Mouse (Mus musculus): ENCODE measurements around the gene Zfp74. TPM values are rescaled to one million over a fixed set of nuclear protein-coding genes. Genes with fewer than 3 reads are reported as not detected.
"Not testable (repeated sequence)": the region's sequence is repeated elsewhere in the genome, so short reads cannot be mapped to it uniquely, and the experiment has no call there.

Zfp74 gene
- 10 to 100 TPM in 1 of 2 experiments, 1 to 10 TPM in 1; 8.6 to 10.0 TPM for total RNA-seq (2021)
- long read RNA-seq, experiment 1, partial matches to known transcripts: 0 of 4 reads
- long read RNA-seq, experiment 1, other reads (novel, unspliced or antisense): 4 of 4 reads
- long read RNA-seq, experiment 2, partial matches to known transcripts: 0 of 5 reads
- long read RNA-seq, experiment 2, other reads (novel, unspliced or antisense): 5 of 5 reads

- peak; percentile 64 to 76 for DNase-seq (ENCODE audit: low spot score in 2 of 2)
Measured at GRCm38 (mm10) chr7:29953513-29954401, at the start of gene Zfp74. Gene Zfp74 (minus strand): TSS chr7:29954089.

DNA sequence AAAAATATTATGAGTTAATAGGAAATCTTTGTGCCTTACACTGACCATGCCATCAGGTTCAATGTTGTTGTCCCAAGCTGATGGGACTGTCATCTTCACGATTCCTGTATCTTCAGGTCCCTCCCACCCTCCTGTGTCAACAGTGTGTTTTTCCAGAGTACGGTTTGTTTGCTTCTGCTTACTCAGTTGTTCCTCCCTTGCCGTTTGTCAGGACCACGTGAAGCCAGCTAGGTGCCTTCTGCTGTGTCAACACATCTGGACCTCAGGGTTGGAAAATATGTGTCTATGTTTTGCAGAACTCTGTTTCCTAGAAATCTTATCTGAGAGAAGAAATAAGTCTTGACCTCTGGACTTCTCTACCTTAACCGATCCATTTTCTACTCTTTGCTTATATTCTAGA, 46.7 kb upstream of the Zfp74 start:
- DNase-seq (ENCODE audit: low spot score in 2 of 2): no peak

- no peak for DNase-seq (ENCODE audit: low spot score in 2 of 2)
Measured at GRCm38 (mm10) chr7:29995134-29995533, 41.2 kb upstream of the Zfp74 start.

- DNase-seq (ENCODE audit: low spot score in 2 of 2): no peak
Measured at GRCm38 (mm10) chr7:29993340-29993739, 39.5 kb upstream of the Zfp74 start.

DNA sequence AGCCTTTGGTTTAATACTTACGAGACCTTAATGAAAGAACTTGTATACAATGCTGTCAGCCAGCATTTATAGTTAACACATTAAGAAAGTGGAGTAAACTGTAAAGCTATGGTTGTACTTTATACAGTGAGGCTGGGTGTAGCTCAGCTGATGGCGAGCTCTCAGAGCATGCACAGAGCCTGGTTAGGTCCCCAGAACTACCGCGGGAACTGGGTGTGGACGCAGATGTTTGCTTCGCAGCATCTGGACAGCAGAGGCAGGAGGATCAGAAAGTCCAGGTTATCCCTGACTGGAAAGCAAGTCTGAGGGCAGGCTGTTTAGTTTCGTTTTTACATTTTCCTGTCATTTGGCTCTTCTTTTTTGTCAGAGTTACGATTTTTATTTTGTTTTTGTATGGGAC, 38.8 kb upstream of the Zfp74 start:
- DNase-seq (ENCODE audit: low spot score in 2 of 2): no peak

DNA sequence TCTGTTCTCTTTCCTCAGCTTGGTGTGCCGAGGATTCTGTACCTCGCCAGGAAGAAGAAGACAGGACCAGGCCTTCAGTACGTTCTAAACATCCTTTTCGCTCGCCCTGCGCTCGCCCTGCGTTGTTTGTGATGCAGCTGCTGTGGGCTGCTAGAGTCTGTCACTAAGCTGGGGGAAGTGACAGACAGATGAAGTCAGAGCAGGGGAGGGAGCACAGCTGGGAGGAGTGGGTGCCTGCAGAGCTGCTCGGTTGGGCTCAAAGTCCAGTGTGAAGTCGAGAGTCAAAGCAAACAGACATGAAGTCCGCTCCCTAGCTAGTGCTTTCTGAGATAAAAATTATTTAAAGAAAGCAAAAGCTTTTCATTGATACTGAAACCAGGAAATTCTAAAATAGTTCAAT, 35.1 kb upstream of the Zfp74 start:
- DNase-seq (ENCODE audit: low spot score in 2 of 2): no peak

DNA sequence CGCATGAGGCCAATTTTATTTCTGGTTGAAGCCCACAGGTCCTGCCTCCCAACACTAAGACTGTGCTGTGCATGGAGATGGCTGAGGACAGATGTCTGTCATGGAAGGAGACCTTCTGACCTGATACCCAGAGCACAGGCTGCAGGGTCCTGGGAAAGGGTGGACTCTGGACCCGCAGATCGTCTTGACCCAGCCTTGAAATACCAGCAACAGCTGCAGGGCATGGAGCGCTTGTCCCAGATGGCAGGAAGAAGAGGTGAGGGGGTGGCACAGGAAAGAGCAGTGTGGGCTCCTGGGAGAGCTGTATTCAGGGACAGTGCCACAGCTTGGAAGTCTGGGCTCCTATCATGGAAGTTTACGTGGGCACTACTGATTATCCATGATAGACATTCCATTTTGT, 33.7 kb upstream of the Zfp74 start:
- no peak for DNase-seq (ENCODE audit: low spot score in 2 of 2)

GRCm38 (mm10) chr7:29986101-29986500, 32.2 kb upstream of the Zfp74 start:
- no peak for DNase-seq (ENCODE audit: low spot score in 2 of 2)

GRCm38 (mm10) chr7:29983690-29984380, 29.9 kb upstream of the Zfp74 start, which contains the start of gene Zfp568:
Gene Zfp568 (plus strand): TSS chr7:29983955.
- peak; percentile 86 to 88 for DNase-seq (ENCODE audit: low spot score in 2 of 2)

DNA sequence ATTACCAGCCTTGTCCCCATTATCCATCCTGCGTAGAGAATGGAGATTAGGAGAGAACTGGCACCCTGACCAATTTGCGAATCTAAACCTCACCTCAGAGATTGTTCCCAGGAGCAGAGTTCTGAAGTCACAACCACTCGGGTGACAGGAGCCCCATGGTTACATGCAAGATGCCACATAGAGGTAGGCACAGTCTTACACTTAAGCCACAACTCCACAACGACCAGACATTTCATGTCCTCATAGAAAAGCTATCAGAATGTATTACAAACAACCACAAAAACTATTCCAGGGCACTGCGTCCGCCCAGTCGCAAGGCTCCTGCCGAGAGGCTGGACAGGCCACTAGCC, 29.4 kb upstream of the Zfp74 start:
- DNase-seq (ENCODE audit: low spot score in 2 of 2): no peak

DNA sequence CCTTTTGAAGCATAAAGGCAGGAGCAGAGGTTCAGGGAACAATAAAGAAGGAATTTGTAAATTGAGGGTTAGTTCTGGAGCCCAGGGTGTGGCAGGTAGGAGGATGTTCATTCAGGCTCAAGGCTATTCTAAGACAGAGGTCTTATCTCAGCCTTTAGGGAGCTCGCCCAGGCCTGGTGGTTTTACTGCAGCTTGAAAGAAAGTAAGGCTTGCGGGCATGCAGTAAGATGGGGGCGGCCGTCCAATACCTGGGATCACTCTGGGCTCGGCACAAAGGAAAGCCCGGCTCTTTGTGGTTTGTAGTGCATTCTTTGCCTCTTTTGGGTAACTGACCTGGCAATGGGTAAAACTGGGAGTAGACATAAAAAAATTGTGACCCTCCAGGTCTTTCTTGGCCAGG, 29.0 kb upstream of the Zfp74 start:
- DNase-seq (ENCODE audit: low spot score in 2 of 2): peak; percentile 2 to 23

- no peak for DNase-seq (ENCODE audit: low spot score in 2 of 2)
Measured at GRCm38 (mm10) chr7:29982341-29982740, 28.5 kb upstream of the Zfp74 start.

DNA sequence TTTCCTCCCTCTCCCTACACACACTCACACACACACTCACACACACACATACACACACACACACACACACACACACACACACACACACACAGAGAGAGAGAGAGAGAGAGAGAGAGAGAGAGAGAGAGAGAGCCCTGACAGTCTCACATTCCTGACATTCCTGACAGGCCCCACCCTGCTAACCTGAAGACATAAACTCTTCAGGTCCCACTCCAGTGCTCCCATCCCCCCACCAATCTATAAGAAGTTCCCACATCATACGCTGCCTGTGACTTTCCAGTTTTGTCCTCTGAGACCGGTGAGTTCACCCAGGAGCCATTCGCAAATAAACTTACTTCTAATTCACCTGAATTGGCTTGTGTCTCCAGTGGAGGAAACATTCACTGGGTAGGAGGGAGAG, 28.0 kb upstream of the Zfp74 start:
- DNase-seq (ENCODE audit: low spot score in 2 of 2): no peak

- DNase-seq (ENCODE audit: low spot score in 2 of 2): no peak
Measured at GRCm38 (mm10) chr7:29981455-29981854, 27.6 kb upstream of the Zfp74 start.

GRCm38 (mm10) chr7:29980761-29981160, 26.9 kb upstream of the Zfp74 start:
- no peak for DNase-seq (ENCODE audit: low spot score in 2 of 2)

- DNase-seq (ENCODE audit: low spot score in 2 of 2): no peak
Measured at GRCm38 (mm10) chr7:29970686-29971085, 16.8 kb upstream of the Zfp74 start.

- not testable (repeated sequence) for DNase-seq (ENCODE audit: low spot score in 2 of 2)
Measured at GRCm38 (mm10) chr7:29965115-29965810, 11.4 kb upstream of the Zfp74 start.

DNA sequence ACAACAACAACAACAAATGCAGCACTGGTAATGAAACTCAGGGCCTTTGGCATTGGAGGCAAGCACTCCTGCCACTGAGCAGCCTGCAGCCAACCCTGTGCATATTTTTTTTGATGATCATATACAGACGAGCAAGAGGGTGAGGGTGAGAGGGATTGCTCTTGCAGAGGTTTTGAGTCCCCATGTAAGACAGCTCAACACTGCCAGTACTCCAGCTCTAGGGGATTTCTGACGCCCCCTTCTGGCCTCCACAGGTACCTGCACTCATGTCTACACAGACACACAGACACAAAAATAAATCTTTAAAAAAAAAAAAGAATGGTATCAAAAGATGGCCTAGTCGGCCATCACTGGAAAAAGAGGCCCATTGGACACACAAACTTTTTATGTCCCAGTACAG, 5.1 kb upstream of the Zfp74 start:
- no peak for DNase-seq (ENCODE audit: low spot score in 2 of 2)

- DNase-seq (ENCODE audit: low spot score in 2 of 2): no peak
Measured at GRCm38 (mm10) chr7:29958125-29958724, 4.3 kb upstream of the Zfp74 start.

DNA sequence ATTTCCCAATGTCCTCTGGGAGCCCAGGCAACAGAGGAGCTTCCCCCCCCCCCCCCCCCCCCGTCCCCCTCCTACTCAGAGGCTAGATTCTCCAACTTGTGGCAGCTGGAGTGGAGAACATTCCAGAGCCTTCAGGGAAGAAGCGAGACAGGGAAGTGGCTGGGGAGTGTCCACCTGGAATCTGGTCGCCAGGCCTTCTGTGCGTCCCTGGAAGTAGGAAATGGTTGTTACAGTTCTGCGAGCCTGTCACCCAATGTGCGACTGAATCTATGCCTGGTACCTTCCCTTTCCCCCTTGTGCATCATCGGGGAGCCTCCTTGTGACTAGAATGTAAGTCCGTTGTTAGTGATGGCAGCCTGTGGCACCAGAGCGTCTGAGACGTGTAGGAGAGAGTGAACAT, 2.4 kb upstream of the Zfp74 start:
- DNase-seq (ENCODE audit: low spot score in 2 of 2): no peak

- peak; percentile 28 to 34 for DNase-seq (ENCODE audit: low spot score in 2 of 2)
Measured at GRCm38 (mm10) chr7:29954731-29955130, 842 bp upstream of the Zfp74 start.

All from adrenal gland, adult 18-20 months (tissue).